8 mouse cellular contexts compared by ENCODE assay signal in genomic region chr10:66943875-66944274, GRCm38 (mm10).
DNase-seq lines count a peak whose midpoint lies in the region; ATAC-seq lines count a peak whose summit lies in the region.

No protein-coding gene starts in this region.

- intact Hi-C loops in gastrocnemius, postnatal 14 days (cut with DNase I; ENCODE audit: low total_unique reads) = no loop called here
- intact Hi-C loops in heart, postnatal 25 days (cut with DNase I) = no loop called here

- no peak for ATAC-seq in megakaryocyte-erythroid progenitor cell, adult 5-6 weeks (replicated peaks; ENCODE audit: low FRiP score, low TSS enrichment, poor library complexity, severe bottlenecking)
- no peak for ATAC-seq in monocyte, adult 5-6 weeks (replicated peaks; ENCODE audit: insufficient number of reproducible peaks, low FRiP score, low TSS enrichment, poor library complexity, severe bottlenecking)

- peak; percentile 51 for DNase-seq in gastrocnemius, postnatal 14 days
- no peak for DNase-seq in gastrocnemius, postnatal 10 days
- peak; percentile 58 for DNase-seq in 3T3-L1 (ENCODE audit: low read depth, low spot score)
- peak; percentile 25 for DNase-seq in cerebellum, adult 8-10 months
- peak; percentile 37 for DNase-seq in heart, postnatal 25 days (ENCODE audit: low spot score)
- no peak for DNase-seq in thymus, postnatal 4 days

Comparison
In these comparisons a context has a peak if more than half of its experiments do, and no peak if none do; other contexts are left out.
1. DNase-seq: peak in gastrocnemius, postnatal 14 days (single experiment), 3T3-L1 (single experiment), cerebellum, adult 8-10 months (single experiment) and heart, postnatal 25 days (single experiment); none in gastrocnemius, postnatal 10 days (single experiment) and thymus, postnatal 4 days (single experiment).